Mouse (Mus musculus): ENCODE measurements at regions not wholly inside any gene's neighbourhood (a gene's known extent, or its start where the extent isn't known, plus 50 kb on each side); places are given as distances from the start of the nearest gene placed in this dataset.
"Not testable (repeated sequence)": the region's sequence is repeated elsewhere in the genome, so short reads cannot be mapped to it uniquely, and the experiment has no call there.

DNA sequence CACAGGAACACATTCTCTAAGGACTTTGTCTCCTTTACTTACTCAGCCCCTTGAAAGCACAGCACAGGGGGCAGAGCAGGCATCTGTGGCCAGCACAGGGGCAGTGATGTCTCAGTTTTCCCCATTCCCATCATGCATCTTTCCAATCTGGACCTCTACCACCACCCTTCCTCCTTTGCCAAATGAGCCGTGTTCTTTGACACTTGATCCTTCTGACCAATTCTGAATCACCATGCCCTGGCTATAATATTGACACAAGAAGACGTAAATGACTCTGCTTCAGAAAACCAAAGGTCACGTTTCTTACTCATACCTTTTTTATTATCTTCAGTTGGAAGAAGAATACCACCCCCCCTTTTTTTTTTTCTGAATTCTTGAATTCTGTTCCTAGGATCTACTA lies 632.4 kb upstream of the Ptbp2 start:
- Histone ChIP-seq H3K4me3 (ENCODE audit: low read depth, low read length) (no peak overlapping the region), H3K27ac (ENCODE audit: low read depth, low read length) (no peak overlapping the region), H3K36me3 (ENCODE audit: control insufficient read depth, insufficient read depth, low read length) (no peaks in the 10 kb centered on the region), H3K9ac (ENCODE audit: low read depth, low read length) (no peak overlapping the region), H3K4me2 (no peak overlapping the region), H3K4me1 (ENCODE audit: control insufficient read depth, insufficient read depth, low read length) (no peaks in the 10 kb centered on the region), H3K27me3 (ENCODE audit: control insufficient read depth, insufficient read depth, low read length) (no peaks in the 10 kb centered on the region), H3K9me3 (replicated peaks; ENCODE audit: control insufficient read depth, low read length) (no peaks in the 10 kb centered on the region)
- 83% methylated on average over 3 of the region's 3 CpGs for WGBS (ENCODE audit: insufficient replicate concordance)
- no peak for ATAC-seq (replicated peaks; ENCODE audit: insufficient number of reproducible peaks, low FRiP score, low TSS enrichment)

GRCm38 (mm10) chr3:120375688-120376289 lies 591.5 kb upstream of the Ptbp2 start:
- 37% methylated on average over 6 of the region's 6 CpGs for WGBS (ENCODE audit: insufficient replicate concordance)
- no peaks in the 10 kb centered on the region for H3K4me1 ChIP-seq (ENCODE audit: control insufficient read depth, insufficient read depth, low read length)
- no peak for ATAC-seq (replicated peaks; ENCODE audit: insufficient number of reproducible peaks, low FRiP score, low TSS enrichment)

GRCm38 (mm10) chr3:120342747-120343377 lies 558.6 kb upstream of the Ptbp2 start:
- Histone ChIP-seq H3K36me3 (ENCODE audit: control insufficient read depth, insufficient read depth, low read length) (no peaks in the 10 kb centered on the region), H3K4me3 (ENCODE audit: low read depth, low read length) (no peak overlapping the region), H3K4me1 (ENCODE audit: control insufficient read depth, insufficient read depth, low read length) (no peaks in the 10 kb centered on the region), H3K27me3 (ENCODE audit: control insufficient read depth, insufficient read depth, low read length) (no peaks in the 10 kb centered on the region), H3K9ac (ENCODE audit: low read depth, low read length) (no peak overlapping the region), H3K27ac (ENCODE audit: low read depth, low read length) (no peak overlapping the region), H3K4me2 (no peak overlapping the region), H3K9me3 (replicated peaks; ENCODE audit: control insufficient read depth, low read length) (no peaks in the 10 kb centered on the region)
- WGBS (ENCODE audit: insufficient replicate concordance): 81% methylated on average over 4 of the region's 4 CpGs
- ATAC-seq (replicated peaks; ENCODE audit: insufficient number of reproducible peaks, low FRiP score, low TSS enrichment): no peak

More at GRCm38 (mm10) chr3:120375688-120376289, 591.5 kb upstream of the Ptbp2 start:
- H3K4me3 ChIP-seq (ENCODE audit: low read depth, low read length): no peak overlapping the region
- no peak overlapping the region for H3K4me2 ChIP-seq
- no peaks in the 10 kb centered on the region for H3K9me3 ChIP-seq (replicated peaks; ENCODE audit: control insufficient read depth, low read length)
- no peak overlapping the region for H3K9ac ChIP-seq (ENCODE audit: low read depth, low read length)
- no peak overlapping the region for H3K27ac ChIP-seq (ENCODE audit: low read depth, low read length)
- no peaks in the 10 kb centered on the region for H3K27me3 ChIP-seq (ENCODE audit: control insufficient read depth, insufficient read depth, low read length)
- no peaks in the 10 kb centered on the region for H3K36me3 ChIP-seq (ENCODE audit: control insufficient read depth, insufficient read depth, low read length)

DNA sequence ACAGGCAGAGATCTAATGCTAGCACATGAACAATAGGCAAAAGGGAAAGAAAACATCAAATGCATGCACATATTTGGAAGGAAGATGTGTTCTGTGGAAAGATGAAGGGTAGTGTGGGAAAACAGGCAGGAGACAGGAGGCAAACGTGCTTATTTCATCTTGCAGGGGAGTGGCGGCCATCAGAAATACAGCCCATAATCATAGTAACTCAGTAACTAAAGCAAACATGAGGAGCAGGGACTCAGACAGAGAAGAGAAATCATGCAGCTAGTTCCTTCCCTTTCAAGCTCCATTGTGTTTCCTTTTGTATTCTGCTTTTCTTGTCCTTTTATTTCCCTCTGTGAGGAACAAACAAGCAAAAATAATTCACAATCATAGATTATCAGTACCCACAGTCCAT lies 557.6 kb upstream of the Ptbp2 start:
- Histone ChIP-seq H3K27ac (ENCODE audit: low read depth, low read length) (no peak overlapping the region), H3K4me3 (ENCODE audit: low read depth, low read length) (no peak overlapping the region), H3K36me3 (ENCODE audit: control insufficient read depth, insufficient read depth, low read length) (no peaks in the 10 kb centered on the region), H3K27me3 (ENCODE audit: control insufficient read depth, insufficient read depth, low read length) (no peaks in the 10 kb centered on the region), H3K4me2 (no peak overlapping the region), H3K4me1 (ENCODE audit: control insufficient read depth, insufficient read depth, low read length) (no peaks in the 10 kb centered on the region), H3K9ac (ENCODE audit: low read depth, low read length) (no peak overlapping the region), H3K9me3 (replicated peaks; ENCODE audit: control insufficient read depth, low read length) (no peaks in the 10 kb centered on the region)
- 72% methylated on average over 2 of the region's 2 CpGs for WGBS (ENCODE audit: insufficient replicate concordance)
- no peak for ATAC-seq (replicated peaks; ENCODE audit: insufficient number of reproducible peaks, low FRiP score, low TSS enrichment)

DNA sequence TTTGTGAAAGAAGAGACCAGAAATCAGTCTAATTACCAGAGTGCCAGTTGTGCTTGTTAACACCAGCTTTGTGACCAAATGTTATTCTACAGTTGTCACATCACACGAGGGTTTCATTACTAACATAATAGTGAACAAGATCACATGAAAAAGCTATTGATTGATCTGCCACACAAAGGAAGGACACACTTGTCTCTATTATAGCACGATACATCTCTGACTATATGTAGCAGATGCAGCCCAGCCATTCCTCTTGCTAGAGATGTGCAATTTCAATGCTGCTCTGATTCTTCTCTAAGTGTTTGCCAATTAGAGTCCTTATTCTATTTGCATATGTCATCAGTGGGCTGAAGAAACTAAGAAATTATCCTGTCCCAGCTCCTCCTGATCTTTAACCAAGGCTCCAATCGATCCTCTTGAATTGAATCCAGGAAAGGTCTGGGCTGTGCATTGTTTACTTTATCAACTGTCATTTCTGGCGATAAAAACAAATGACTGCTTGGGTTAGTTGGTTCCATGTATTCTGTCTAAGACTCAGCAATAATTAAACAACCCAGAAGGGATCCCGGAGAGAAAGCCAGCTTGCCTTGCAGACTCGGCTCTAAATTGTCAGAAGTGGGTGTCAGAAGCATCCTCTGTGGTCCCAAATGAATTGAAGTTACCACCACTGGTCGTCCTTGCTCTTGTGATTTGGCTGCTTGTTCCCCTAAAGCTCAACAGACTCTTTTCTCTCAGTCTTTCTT lies 551.7 kb upstream of the Ptbp2 start:
- H3K36me3 ChIP-seq (ENCODE audit: control insufficient read depth, insufficient read depth, low read length): no peaks in the 10 kb centered on the region
- H3K4me2 ChIP-seq: no peak overlapping the region
- no peak overlapping the region for H3K9ac ChIP-seq (ENCODE audit: low read depth, low read length)
- H3K4me1 ChIP-seq (ENCODE audit: control insufficient read depth, insufficient read depth, low read length): no peaks in the 10 kb centered on the region
- no peak for ATAC-seq (replicated peaks; ENCODE audit: insufficient number of reproducible peaks, low FRiP score, low TSS enrichment)
- no peaks in the 10 kb centered on the region for H3K27me3 ChIP-seq (ENCODE audit: control insufficient read depth, insufficient read depth, low read length)
- no peak overlapping the region for H3K4me3 ChIP-seq (ENCODE audit: low read depth, low read length)
- WGBS (ENCODE audit: insufficient replicate concordance): 69% methylated on average over 7 of the region's 7 CpGs
- no peak overlapping the region for H3K27ac ChIP-seq (ENCODE audit: low read depth, low read length)
- H3K9me3 ChIP-seq (replicated peaks; ENCODE audit: control insufficient read depth, low read length): no peaks in the 10 kb centered on the region

DNA sequence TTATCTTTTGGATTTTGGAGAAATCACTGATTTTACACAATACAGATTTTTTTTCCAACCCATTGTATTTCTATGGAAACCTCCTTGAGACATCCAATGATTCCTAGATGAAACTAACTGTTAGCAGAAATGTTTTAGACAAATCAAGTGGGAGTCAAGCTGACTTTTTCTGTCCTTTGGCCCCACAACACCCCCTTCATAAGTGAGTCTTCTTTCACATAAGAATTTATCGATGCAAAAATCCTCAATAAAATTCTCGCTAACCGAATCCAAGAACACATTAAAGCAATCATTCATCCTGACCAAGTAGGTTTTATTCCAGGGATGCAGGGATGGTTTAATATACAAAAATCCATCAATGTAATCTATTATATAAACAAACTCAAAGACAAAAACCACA lies 522.8 kb upstream of the Ptbp2 start:
- H3K4me1 ChIP-seq (ENCODE audit: control insufficient read depth, insufficient read depth, low read length); H3K27me3 ChIP-seq (ENCODE audit: control insufficient read depth, insufficient read depth, low read length); H3K9me3 ChIP-seq (replicated peaks; ENCODE audit: control insufficient read depth, low read length); H3K36me3 ChIP-seq (ENCODE audit: control insufficient read depth, insufficient read depth, low read length); H3K4me2 ChIP-seq; H3K4me3 ChIP-seq (ENCODE audit: low read depth, low read length); ATAC-seq (replicated peaks; ENCODE audit: insufficient number of reproducible peaks, low FRiP score, low TSS enrichment); H3K9ac ChIP-seq (ENCODE audit: low read depth, low read length); H3K27ac ChIP-seq (ENCODE audit: low read depth, low read length): not testable (repeated sequence)
- 94% methylated on average over 3 of the region's 3 CpGs for WGBS (ENCODE audit: insufficient replicate concordance)

- Histone ChIP-seq H3K9ac (ENCODE audit: low read depth, low read length) (no peak overlapping the region), H3K4me3 (ENCODE audit: low read depth, low read length) (no peak overlapping the region), H3K27ac (ENCODE audit: low read depth, low read length) (no peak overlapping the region), H3K4me2 (no peak overlapping the region), H3K9me3 (replicated peaks; ENCODE audit: control insufficient read depth, low read length) (no peaks in the 10 kb centered on the region), H3K27me3 (ENCODE audit: control insufficient read depth, insufficient read depth, low read length) (no peaks in the 10 kb centered on the region), H3K36me3 (ENCODE audit: control insufficient read depth, insufficient read depth, low read length) (no peaks in the 10 kb centered on the region), H3K4me1 (ENCODE audit: control insufficient read depth, insufficient read depth, low read length) (no peaks in the 10 kb centered on the region)
- ATAC-seq (replicated peaks; ENCODE audit: insufficient number of reproducible peaks, low FRiP score, low TSS enrichment): no peak
- WGBS (ENCODE audit: insufficient replicate concordance): 73% methylated on average over 8 of the region's 8 CpGs
These were observed 521.3 kb upstream of the Ptbp2 start for GRCm38 (mm10) chr3:120305608-120306007.

All from heart, embryonic 11.5 days (tissue).